Mouse (Mus musculus): Measurements from ENCODE around the gene Olfr608.

DNA sequence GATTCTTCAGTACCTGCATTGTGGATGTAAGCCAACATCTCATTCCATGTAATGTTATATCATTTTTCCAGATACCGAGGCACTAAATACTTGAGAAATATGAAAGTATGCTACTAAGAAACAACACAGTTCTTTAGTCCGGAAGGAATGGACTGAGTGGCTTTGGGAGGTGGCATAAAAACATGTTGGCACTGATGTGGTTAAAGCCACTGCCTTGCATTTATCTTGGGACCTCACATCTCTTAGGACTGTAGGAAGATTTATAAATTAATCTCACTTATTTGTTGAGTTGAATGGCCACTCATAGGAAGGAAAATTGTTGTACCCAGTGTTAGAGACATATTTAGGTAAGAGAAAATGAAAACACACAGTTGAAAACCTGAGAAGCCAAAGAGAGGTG lies 20.9 kb upstream of the Olfr608 start, which contains the start of gene Olfr606:
- TF ChIP-seq POLR2A (IDR thresholded peaks at IDR 0.05; ENCODE audit: borderline replicate concordance, extremely low read depth, low read depth, low read length) (no peak), CTCF (IDR thresholded peaks at IDR 0.05; ENCODE audit: insufficient read depth, low read length) (no peak)
